Mouse (Mus musculus) CD4-positive, CD25-positive, alpha-beta regulatory T cell, adult 4 months (primary cell): ENCODE data around the gene Gatad2b. TPM values are rescaled to one million over a fixed set of nuclear protein-coding genes. Genes with fewer than 3 reads are reported as not detected.
A peak's percentile ranks its signal among the peaks of the same experiment; 100 is the strongest.

Source experiments
- ATAC-seq: one replicate; pipeline ENCODE4 v1.8.0; 2017
- polyA plus RNA-seq, 2 experiments: library from polyadenylated mRNA; unstranded; fragments of 100-300 nt; shearing (Covaris generic); gene quantifications; one replicate each; pipeline ENCODE4 v1.2.1; 2017

Gatad2b gene
- polyA plus RNA-seq, 2 experiments from 2014 or later: 25.2 to 26.2 TPM

DNA sequence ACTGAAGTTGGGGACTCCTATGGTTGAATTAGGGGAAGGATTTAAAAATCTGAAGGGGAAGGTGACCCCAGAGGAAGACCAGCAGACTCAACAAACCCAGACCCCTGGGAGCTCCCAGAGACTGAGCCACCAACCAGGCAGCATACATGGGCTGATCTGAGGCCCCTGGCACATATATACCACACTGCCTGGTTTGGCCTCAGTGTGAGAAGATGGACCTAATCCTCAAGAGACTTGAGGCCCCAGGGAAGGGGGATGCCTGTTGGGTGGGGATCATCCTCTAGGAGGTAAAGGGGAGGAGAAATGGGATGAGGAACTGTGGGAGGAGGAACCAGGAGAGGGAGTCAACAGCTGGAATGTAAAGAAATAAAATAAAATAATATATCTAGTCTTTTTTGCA, 21.3 kb downstream of the Gatad2b start:
- ATAC-seq: no peak

DNA sequence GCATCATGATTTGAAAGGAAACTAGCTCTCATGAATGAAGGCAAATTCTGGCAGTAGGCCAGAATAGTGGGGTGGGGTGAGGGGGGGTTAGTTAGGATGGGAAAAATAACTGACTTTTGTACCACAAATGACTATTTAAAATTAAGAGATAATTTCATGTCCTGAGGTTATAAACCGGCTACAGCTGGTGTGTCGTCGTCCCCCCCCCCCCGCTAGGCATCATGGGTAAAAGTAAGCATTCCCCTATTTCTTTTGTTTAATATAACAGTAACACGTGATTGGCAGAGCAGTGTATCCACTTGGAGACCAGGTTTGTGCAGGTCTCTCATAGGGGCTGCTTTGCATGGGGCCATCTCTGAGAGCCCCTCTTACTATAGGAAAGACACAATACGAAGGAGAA, 29.3 kb downstream of the Gatad2b start:
- no peak for ATAC-seq

GRCm38 (mm10) chr3:90323119-90323518, 30.1 kb downstream of the Gatad2b start:
- peak; percentile 41 for ATAC-seq

- ATAC-seq: no peak
These were observed 39.5 kb downstream of the Gatad2b start for GRCm38 (mm10) chr3:90332485-90332884.

DNA sequence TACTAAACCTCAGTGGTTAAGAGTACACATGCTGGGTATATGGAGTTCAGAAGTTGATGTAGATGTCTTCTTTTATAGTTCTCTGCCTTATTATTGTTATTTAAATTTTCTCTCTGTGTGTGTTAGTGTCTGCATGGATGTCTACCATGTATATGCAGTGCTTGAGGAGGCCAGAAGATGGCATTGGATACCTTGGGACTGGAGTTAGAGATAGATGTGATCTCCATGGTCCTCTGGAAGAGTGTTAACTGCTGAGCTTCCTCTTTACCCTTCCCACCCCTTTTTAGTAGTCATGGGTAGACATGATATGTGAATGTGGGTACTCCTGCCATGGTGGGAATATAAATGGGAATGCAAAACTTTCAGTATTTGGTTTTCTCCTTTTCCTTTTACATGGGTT, 42.5 kb downstream of the Gatad2b start:
- ATAC-seq: no peak

- no peak for ATAC-seq
These were observed 45.2 kb downstream of the Gatad2b start for GRCm38 (mm10) chr3:90338190-90338589.

GRCm38 (mm10) chr3:90340177-90340576, 47.2 kb downstream of the Gatad2b start:
- no peak for ATAC-seq

DNA sequence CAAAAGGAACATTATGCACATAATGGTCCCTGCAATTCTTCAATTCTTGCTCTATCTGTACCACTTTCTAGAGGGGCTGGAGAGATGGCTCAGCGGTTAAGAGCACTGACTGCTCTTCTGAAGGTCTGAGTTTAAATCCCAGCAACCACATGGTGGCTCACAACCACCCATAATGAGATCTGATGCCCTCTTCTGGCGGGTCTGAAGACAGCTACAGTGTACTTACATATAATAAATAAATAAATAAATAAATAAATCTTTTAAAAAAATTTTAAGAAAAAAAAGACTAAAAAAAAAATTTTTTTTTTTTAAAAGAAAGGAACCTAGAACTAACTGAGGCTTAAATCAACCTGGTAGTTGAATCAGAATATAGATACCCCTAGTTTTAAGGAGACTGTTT, 49.9 kb downstream of the Gatad2b start:
- peak; percentile 11 for ATAC-seq

DNA sequence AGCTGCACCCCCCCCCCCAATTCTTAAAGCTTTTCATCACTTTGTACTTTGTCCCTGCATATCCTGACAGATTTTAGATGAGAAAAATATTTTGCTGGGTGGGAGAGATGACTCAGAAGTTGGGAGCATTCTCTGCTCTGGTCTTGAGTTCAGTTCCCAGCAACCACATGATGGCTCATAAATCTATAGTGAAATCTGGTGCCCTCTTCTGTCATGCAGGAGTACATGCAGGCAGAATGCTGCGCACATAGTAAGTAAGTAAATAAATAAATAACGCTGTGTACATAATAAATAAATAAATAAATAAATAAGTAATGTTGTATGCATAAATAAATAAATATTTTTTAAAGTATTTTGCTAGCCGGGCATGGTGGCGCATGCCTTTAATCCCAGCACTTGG, 54.9 kb downstream of the Gatad2b start:
- ATAC-seq: no peak

DNA sequence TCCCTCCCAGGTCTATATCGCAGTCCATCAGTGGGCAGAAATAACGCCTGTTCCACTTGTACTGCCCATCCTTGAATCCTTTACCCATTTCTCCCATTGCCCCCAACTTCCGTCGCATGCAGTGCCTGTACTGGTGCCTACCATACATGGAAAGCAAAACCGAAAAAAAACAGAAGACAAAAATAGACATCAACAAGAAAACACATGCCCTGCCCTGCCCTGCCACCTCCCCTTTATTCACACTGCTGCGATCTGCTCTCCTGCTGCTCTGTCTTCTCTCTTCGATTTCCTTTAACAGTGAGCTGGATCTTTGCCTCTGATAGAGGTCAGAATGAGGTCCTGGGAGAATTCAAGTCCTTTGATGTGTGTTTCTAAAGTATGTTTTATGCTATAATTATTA, 65.0 kb downstream of the Gatad2b start:
- peak; percentile 43 for ATAC-seq

- peak; percentile 54 for ATAC-seq
These were observed 66.3 kb downstream of the Gatad2b start for GRCm38 (mm10) chr3:90359230-90359629.

GRCm38 (mm10) chr3:90361476-90361875, 68.5 kb downstream of the Gatad2b start:
- ATAC-seq: no peak

GRCm38 (mm10) chr3:90362346-90362745, 69.4 kb downstream of the Gatad2b start:
- no peak for ATAC-seq

DNA sequence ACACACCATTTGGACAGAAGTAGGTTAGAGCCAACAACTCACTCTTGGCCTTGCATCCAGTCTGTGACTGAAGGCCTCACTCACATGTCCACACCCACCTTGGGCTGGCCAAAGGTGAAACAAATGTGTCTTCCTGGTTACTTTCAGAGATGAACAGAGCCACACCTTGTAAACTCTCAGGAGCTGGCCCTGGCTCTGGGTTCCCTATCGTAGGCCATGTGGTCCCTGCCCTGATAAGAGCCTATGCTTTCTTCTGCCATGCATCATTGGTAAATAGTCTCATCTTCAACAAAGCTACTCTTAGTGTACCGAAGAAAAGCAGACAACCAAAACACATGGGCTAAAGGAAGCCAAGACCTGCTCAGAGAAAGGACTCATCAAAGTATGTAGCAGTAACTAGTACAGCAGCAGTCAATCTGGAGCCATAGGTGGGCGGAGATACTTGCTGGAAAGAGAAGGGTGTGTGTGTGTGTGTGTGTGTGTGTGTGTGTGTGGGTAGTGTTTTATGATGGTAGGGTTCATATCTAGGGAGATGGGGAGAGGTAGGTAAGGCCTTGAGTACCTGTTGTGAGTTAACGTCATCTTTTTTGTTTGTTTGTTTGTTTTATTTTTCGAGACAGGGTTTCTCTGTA, 74.1 kb downstream of the Gatad2b start:
- no peak for ATAC-seq

DNA sequence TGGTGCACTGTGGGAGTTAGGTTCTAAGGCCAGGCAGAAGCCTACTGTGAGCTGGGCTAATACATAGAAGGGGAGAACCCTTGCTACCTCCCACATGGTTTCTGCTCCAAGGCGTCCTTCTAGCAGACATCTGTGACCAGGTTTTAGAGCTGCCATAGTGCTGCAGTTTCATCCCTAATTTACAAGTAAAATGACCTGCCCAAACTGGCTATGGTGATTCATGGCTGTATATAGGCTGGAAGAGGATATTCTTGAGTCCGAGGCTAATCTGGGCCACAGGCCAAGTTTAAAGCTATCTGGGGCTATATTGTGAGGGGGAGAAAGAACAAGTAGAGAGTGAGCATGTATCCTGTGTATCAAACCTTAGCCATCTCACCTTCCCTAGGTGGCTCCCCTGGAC, 76.1 kb downstream of the Gatad2b start:
- no peak for ATAC-seq

GRCm38 (mm10) chr3:90371857-90372256, 78.9 kb downstream of the Gatad2b start:
- no peak for ATAC-seq

DNA sequence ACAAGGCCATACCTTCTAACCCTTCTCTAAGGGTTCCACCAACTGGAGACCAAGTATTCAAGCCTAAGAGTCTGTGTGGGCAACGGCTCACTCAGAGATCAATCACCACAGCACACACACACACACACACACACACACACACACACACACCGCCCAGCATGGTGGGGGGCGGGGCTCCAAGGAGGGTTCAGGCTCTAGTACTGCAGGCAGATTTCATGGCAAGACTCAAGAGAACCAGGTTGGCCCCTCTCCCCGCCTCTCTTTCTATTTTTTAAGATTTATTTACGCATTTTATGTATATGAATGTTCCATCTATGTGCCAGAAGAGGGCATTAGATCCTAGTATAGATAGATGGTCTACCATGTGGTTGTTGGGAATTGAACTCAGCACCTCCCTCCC, 79.8 kb downstream of the Gatad2b start:
- no peak for ATAC-seq

GRCm38 (mm10) chr3:90373432-90374028, 80.6 kb downstream of the Gatad2b start:
- ATAC-seq: peak; percentile 73

- ATAC-seq: no peak
These were observed 81.4 kb downstream of the Gatad2b start for GRCm38 (mm10) chr3:90374368-90374767.

DNA sequence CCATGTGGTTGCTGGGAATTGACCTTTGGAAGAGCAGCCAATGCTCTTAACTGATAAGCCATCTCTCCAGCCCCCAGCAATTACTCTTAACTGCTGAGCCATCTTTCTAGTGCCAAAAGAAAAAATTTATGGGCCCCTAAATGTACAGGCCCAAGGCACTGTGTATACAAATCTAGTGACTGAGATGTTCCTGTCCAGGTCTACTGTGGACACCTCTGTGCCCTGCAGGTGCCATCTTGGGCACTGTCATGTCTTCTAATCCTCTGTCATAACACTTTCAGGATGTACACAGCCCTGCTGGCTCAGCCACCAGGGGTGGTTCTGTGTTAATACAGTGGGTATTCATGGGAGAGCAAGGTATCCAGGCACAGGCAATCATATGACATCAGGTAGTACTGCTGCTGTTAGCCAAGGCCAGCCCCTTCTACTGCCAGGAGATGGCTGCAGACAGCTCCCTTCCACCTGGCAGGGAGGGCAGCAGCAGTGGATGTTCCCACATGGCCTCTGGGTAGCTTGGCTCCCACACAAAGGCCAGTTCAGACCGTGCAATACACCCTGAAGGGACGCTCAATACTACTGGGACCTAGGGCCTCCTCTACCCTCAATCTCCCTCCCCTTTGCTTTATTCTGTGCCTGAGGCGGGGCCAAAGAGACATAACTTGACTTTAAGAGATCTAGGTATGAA, 82.7 kb downstream of the Gatad2b start:
- no peak for ATAC-seq

DNA sequence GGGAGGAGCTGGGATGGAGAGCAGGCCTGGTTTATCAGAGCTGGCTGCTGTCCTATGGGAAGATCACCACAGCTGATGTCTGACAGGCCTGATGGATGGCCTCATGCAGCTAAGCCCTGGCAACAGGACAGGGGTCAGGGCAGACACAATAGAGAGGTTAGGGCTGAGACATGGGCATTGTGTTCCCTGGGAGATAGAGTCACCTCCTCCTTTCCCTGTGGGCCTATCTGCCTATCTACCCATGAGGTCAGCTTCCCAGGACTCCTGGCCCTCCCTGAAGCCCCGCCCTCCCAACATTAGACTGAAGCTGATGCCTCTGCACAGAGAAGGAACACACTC, 83.2 kb downstream of the Gatad2b start:
- ATAC-seq: no peak

DNA sequence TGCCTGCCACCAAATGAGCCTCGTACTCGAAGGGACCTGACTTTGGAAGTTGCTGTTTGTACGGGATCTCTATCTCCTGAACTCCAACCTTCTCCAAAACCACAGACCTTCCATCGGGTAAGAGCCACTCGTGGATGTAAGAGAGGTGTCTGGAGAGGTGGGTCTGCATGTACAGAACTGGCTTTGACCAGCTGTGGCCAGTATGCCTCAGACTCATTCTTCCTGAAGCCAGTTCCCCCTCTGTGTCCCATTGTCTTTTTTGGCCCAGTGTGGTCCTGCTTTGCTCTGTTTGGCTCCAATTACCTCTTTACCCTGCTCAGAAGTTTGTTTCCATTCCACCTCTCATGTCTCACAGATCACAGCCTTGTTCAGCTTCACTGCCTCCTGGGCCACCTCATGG, 85.5 kb downstream of the Gatad2b start:
- no peak for ATAC-seq

DNA sequence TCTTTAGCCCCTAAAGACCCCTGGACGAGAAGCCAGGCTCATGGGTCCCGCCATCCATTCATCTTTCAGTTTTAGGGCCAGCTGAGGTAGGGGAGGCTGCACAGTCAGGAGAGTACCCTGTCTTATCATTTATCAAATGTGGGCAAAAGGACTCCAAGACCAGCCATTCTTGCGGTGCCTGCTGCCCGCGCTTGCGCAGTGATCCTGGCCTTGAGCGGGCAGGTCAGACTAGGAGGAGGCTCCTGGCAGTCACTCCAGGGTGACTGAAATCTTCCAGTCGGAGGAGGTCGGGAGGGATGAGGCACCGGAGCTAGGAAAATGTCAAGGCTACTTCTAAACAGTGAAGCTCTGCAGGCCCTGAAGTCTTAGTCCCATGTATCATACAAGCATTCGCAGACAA, 88.7 kb downstream of the Gatad2b start:
- no peak for ATAC-seq

- no peak for ATAC-seq
These were observed 90.7 kb downstream of the Gatad2b start for GRCm38 (mm10) chr3:90383690-90384089.
